Mouse (Mus musculus): ENCODE data around the gene Ifnar2. TPM values are rescaled to one million over a fixed set of nuclear protein-coding genes. Genes with fewer than 3 reads are reported as not detected.

The Ifnar2 gene
- 27.1 and 27.7 TPM in 2 replicates for polyA plus RNA-seq (2012; rRNA removed)

DNA sequence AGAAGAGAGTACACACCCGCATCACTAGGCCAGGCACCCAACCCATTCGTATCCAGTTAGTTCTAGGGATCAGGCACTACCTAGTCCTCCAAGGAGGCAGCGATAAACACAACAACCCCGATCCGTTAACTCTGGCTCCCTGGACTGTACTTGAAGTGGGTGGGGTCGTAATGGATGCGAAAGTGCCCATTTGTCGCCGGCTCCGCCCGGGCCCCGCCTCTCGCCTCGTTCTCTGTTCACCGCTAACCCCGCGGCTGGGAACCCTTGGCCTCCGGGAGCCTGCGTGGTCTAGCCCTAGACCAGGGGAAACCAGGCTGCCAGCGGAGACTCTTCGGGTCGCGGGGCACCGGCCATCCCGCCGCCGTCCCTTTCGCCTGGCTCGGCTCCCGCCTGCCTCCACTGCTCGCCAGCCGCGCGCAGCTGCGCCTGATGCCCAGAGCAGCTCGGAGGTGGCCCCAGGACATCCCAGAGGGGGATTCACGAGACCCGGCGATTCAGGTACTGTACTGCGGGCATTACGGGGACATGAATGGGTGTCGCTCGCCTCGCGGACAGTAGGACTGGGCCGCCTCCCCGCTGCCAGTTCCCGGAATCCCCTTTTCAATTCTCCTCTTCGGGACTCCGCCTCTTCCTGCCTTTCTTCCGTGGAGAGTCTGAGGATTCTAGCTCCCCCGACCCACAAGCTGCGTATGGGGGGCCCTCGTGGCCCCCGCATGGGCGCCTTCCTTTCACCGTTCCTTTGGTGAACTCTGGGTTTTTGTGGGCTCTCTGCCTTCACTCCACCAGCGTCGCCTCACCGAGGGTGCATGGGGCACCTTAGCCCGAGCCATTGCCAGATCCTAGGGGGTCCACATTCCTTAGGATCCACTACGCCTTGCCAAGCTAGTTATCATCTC is at the start of gene Ifnar2:
TSS of gene Ifnar2 (plus strand) at position 207 of the 896 bp plus-strand sequence.

DNA sequence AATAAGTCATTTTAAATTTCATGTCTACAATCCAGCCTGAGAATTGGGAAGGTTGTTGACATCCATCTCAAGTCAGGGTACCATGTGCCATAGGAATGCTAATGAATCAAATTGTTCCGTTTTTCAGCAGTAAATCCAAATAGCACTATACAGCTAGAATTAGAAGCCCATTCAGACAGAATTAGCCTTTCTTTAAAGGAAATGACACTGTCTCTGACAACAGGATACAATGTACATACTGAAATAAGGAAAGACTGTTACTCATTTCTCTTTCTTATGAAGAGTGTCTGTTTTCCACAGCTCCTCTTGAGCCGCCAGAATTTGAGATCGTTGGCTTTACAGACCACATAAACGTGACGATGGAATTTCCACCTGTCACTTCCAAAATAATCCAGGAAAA is 18.8 kb downstream of the Ifnar2 start, which contains the start of gene Gm21970:
TSS of gene Gm21970 (plus strand) at position 301 of the 400 bp plus-strand sequence.

DNA sequence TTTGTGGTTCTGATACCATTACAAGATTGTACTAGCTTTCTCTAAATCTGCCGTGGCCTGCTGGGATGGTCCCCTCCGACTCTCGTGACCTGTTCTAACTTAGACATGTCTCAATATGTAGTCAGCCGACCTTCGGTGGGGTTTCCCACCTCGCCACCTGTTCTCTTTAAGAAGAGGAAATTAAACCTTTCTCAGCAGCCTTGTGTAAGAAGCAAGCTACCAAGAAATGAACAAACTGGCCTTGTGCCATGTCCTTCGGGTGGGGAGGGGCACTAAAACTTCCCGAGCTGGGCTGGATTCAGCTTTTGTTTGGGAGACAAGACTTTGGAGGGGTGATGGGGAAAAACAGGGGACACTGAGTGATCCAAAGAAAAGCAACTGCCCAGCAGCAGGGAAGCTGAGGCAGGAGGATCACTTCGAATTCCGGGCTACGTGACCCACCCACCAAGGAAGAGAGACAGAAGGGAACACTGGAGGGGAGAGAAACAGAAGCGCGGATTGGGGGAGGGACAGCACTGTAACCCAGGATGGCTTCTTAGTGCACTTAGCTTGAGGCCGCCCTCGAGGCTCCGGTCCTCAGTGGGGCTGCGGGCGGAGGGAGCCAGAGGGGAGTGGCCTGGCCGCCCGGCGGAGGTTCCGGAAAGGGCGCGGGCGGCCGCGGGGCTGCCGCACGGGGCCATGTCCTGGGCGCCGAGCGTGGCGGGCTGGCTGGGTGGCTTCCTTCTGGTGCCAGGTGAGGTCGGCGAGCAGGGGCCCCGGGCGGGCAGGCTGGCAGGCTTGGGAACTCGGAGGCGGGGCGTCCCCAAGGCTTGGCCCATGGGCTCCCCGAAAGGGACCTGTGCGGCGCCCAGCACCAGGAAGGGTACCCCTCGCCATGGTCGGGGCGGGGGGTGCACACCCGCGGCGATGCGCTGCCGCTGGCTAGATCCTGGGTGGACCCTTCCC is 33.3 kb downstream of the Ifnar2 start, which contains the start of gene Il10rb:
TSS of gene Il10rb (plus strand) at position 525 of the 945 bp plus-strand sequence.

Other genes with a start within 250 kb of the Ifnar2 start
- 29.6 and 30.6 TPM in 2 replicates for gene Olig2, start 147.3 kb upstream of the Ifnar2 start, polyA plus RNA-seq (2012; rRNA removed)
- 120 and 135 TPM in 2 replicates for gene Olig1, start 103.0 kb upstream of the Ifnar2 start, polyA plus RNA-seq (2012; rRNA removed)
- gene Gm21970, start 18.9 kb downstream of the Ifnar2 start, polyA plus RNA-seq (2012; rRNA removed): not detected in 2 replicates
- 8.1 and 8.6 TPM in 2 replicates for gene Il10rb, start 33.4 kb downstream of the Ifnar2 start, polyA plus RNA-seq (2012; rRNA removed)
- gene Ifnar1, start 112.5 kb downstream of the Ifnar2 start, polyA plus RNA-seq (2012; rRNA removed): 48.8 and 49.5 TPM in 2 replicates
- 53.2 and 60.4 TPM in 2 replicates for gene Ifngr2, start 174.3 kb downstream of the Ifnar2 start, polyA plus RNA-seq (2012; rRNA removed)
- gene Tmem50b, start 225.0 kb downstream of the Ifnar2 start, polyA plus RNA-seq (2012; rRNA removed): 73.0 and 77.9 TPM in 2 replicates
- 3.1 and 3.2 TPM in 2 replicates for gene Dnajc28, start 246.2 kb downstream of the Ifnar2 start, polyA plus RNA-seq (2012; rRNA removed)

Data from central nervous system, embryonic 18 days (tissue).